ENCODE assay signal across 15 mouse cellular contexts in genomic region chr14:118226471-118227155, GRCm38 (mm10). TPM values are rescaled to one million over a fixed set of nuclear protein-coding genes. Genes with fewer than 3 reads are reported as not detected.
DNase-seq lines count a peak whose midpoint lies in the region; ATAC-seq and TF ChIP-seq lines count a peak whose summit lies in the region.
"Had no signal": no experiment of that assay in that cellular context is flagged by ENCODE, and none has a peak within 500 bp of the region (broad histone marks: within the 10 kb centered on the region; RNA-seq: fewer than 3 reads in every experiment).

No protein-coding gene starts in this region.

- intact Hi-C loops in heart, postnatal 10 days (cut with DNase I) = no loop called here

- 1% methylated on average over 21 of the region's 21 CpGs for WGBS in heart, embryonic 11.5 days (ENCODE audit: insufficient replicate concordance)
- 1% methylated on average over 21 of the region's 21 CpGs for WGBS in hindbrain, embryonic 12.5 days
- 5% methylated on average over 21 of the region's 21 CpGs for WGBS in midbrain, postnatal 0 days

- no peak overlapping the region for H3K9ac ChIP-seq in heart, embryonic 11.5 days (ENCODE audit: low read depth, low read length)
- H3K9ac ChIP-seq in hindbrain, embryonic 12.5 days = no peak overlapping the region
- H3K9ac ChIP-seq in midbrain, postnatal 0 days (replicated peaks; ENCODE audit: low read length, poor library complexity, severe bottlenecking) = no peak overlapping the region

- peak overlapping the region; percentile 45; the same call in 1 of the 2 replicates for H3K4me2 ChIP-seq in heart, embryonic 11.5 days
- H3K4me2 ChIP-seq in hindbrain, embryonic 12.5 days (replicated peaks) = peak overlapping the region; percentile 41
- peak overlapping the region; percentile 24; the same call in 1 of the 2 replicates for H3K4me2 ChIP-seq in midbrain, postnatal 0 days (ENCODE audit: low read depth, low read length, poor library complexity, severe bottlenecking)

- no peaks in the 10 kb centered on the region for H3K9me3 ChIP-seq in heart, embryonic 11.5 days (replicated peaks; ENCODE audit: control insufficient read depth, low read length)
- H3K9me3 ChIP-seq in hindbrain, embryonic 12.5 days (replicated peaks) = no peaks in the 10 kb centered on the region
- no peaks in the 10 kb centered on the region for H3K9me3 ChIP-seq in midbrain, postnatal 0 days (ENCODE audit: low read length)

- DNase-seq in heart, postnatal 10 days = no peak
- peak; percentile 67 for DNase-seq in embryo, embryonic 11 days
- DNase-seq in midbrain, postnatal 0 days (ENCODE audit: low spot score) = no peak
- DNase-seq in cerebellum, postnatal 36 days = no peak
- no peak for DNase-seq in layer of hippocampus, postnatal 14 days (ENCODE audit: low spot score in 2 of 2)
- no peak for DNase-seq in cerebellum, adult 8-10 months
- DNase-seq: spleen, adult 18-20 months had no signal

- ATAC-seq in heart, embryonic 11.5 days (replicated peaks; ENCODE audit: insufficient number of reproducible peaks, low FRiP score, low TSS enrichment) = no peak
- ATAC-seq in hindbrain, embryonic 12.5 days (ENCODE audit: low FRiP score) = no peak
- ATAC-seq in midbrain, postnatal 0 days (ENCODE audit: low FRiP score) = no peak
- ATAC-seq: Patski had no signal

- no peak for TF ChIP-seq CTCF in midbrain, postnatal 0 days (IDR thresholded peaks at IDR 0.05)

- H3K36me3 ChIP-seq in heart, embryonic 11.5 days (ENCODE audit: control insufficient read depth, insufficient read depth, low read length) = no peaks in the 10 kb centered on the region
- no peaks in the 10 kb centered on the region for H3K36me3 ChIP-seq in hindbrain, embryonic 12.5 days
- no peaks in the 10 kb centered on the region for H3K36me3 ChIP-seq in midbrain, postnatal 0 days (ENCODE audit: insufficient read depth, low read length)

- peaks cover 2% of the 10 kb centered on the region; the same call in 1 of the 2 replicates for H3K4me1 ChIP-seq in heart, embryonic 11.5 days (ENCODE audit: control insufficient read depth, insufficient read depth, low read length)
- H3K4me1 ChIP-seq in hindbrain, embryonic 12.5 days = peaks cover 46% of the 10 kb centered on the region
- H3K4me1 ChIP-seq in midbrain, postnatal 0 days (ENCODE audit: insufficient read depth, low read length) = peaks cover 4% of the 10 kb centered on the region; the same call in 1 of the 2 replicates

- H3K27ac ChIP-seq in heart, embryonic 11.5 days (ENCODE audit: low read depth, low read length) = no peak overlapping the region
- H3K27ac ChIP-seq in hindbrain, embryonic 12.5 days = no peak overlapping the region
- no peak overlapping the region for H3K27ac ChIP-seq in midbrain, postnatal 0 days (ENCODE audit: low read depth, low read length)

- peaks cover 85% of the 10 kb centered on the region for H3K27me3 ChIP-seq in heart, embryonic 11.5 days (ENCODE audit: control insufficient read depth, insufficient read depth, low read length)
- H3K27me3 ChIP-seq in hindbrain, embryonic 12.5 days = peaks cover 80% of the 10 kb centered on the region
- H3K27me3 ChIP-seq in midbrain, postnatal 0 days (ENCODE audit: insufficient read depth, low read length) = peaks cover 55% of the 10 kb centered on the region

- 0 out of 2 replicates have a peak overlapping the region, but pooled peaks have one; percentile 5 for H3K4me3 ChIP-seq in heart, embryonic 11.5 days (ENCODE audit: low read depth, low read length)
- no peak overlapping the region for H3K4me3 ChIP-seq in hindbrain, embryonic 12.5 days
- H3K4me3 ChIP-seq in midbrain, postnatal 0 days (ENCODE audit: low read depth, low read length) = no peak overlapping the region
- H3K4me3 ChIP-seq: myocyte had no signal

RNA-seq across cellular contexts. Expression of gene Sox21, which starts 10.2 kb away (rescaled TPM):
- polyA plus RNA-seq in heart, embryonic 11.5 days (2014; fragmentation: Nextera tagmentation; extraction: Ambion mirVana) = 0.06 TPM in 1 of 2 replicates, not detected in the other
- total RNA-seq in heart, postnatal 10 days (2021) = not detected
- 16.2 TPM in 2 replicates for polyA plus RNA-seq in hindbrain, embryonic 12.5 days (2016; fragmentation: Nextera tagmentation; extraction: Ambion mirVana)
- total RNA-seq in midbrain, postnatal 0 days (2014; rRNA removed) = 27.8 and 37.9 TPM in 2 replicates
- polyA plus RNA-seq in midbrain, postnatal 0 days (2015; fragmentation: Nextera tagmentation; extraction: Ambion mirVana) = 6.4 and 7.4 TPM in 2 replicates
- 1 to 10 TPM; 9.1 to 9.7 TPM for total RNA-seq in layer of hippocampus, postnatal 14 days (2021)
- total RNA-seq: liver, adult 2 months had no signal
- polyA plus RNA-seq: liver, adult 2 months; myocyte had no signal

RNA-seq across cellular contexts. Expression of gene Gm9376, which starts 40.1 kb away (rescaled TPM):
- polyA plus RNA-seq in heart, embryonic 11.5 days (2014; fragmentation: Nextera tagmentation; extraction: Ambion mirVana) = not detected in 2 replicates
- not detected for total RNA-seq in heart, postnatal 10 days (2021)
- not detected in 2 replicates for polyA plus RNA-seq in hindbrain, embryonic 12.5 days (2016; fragmentation: Nextera tagmentation; extraction: Ambion mirVana)
- total RNA-seq in midbrain, postnatal 0 days (2014; rRNA removed) = not detected in 2 replicates
- polyA plus RNA-seq in midbrain, postnatal 0 days (2015; fragmentation: Nextera tagmentation; extraction: Ambion mirVana) = not detected in 2 replicates
- not detected for total RNA-seq in layer of hippocampus, postnatal 14 days (2021)
- total RNA-seq: liver, adult 2 months had no signal
- polyA plus RNA-seq: embryonic facial prominence, embryonic 11.5 days; gonadal fat pad, adult 2 months; large intestine, adult 2 months; liver, adult 2 months; myocyte; Patski had no signal

Comparison
In these comparisons a context has a peak if more than half of its experiments do, and no peak if none do; other contexts are left out.
1. RNA of gene Sox21, which starts 10.2 kb away (total RNA-seq): 27.8 to 37.9 TPM in midbrain, postnatal 0 days and 9.1 to 9.7 TPM in layer of hippocampus, postnatal 14 days; not detected in heart, postnatal 10 days; every median in the first group is over 4 times any median in the second.
2. Peak in every context shown above with its lines, with median percentiles within 50 percentile points of each other: H3K4me2 ChIP-seq.